Mouse (Mus musculus) liver, postnatal 0 days (tissue): ENCODE measurements around the gene Sct. TPM values are rescaled to one million over a fixed set of nuclear protein-coding genes. Genes with fewer than 3 reads are reported as not detected.

ENCODE experiments used
- ATAC-seq: fragments of 200-750 bp; cut with Nextera tagmentation; 2 replicates; pipeline ENCODE4 v1.8.0; 2017; ENCODE audit warnings: mild to moderate bottlenecking, moderate library complexity
- DNase-seq: peaks from one replicate; pipeline ENCODE4 v3.0.0-alpha.2; 2016
- H3K27ac ChIP-seq: fragments of 300-500 bp; sonication (generic); 2 replicates; pipeline ENCODE4 v1.5.1; 2014; ENCODE audit warnings: antibody characterized with exemption, moderate library complexity, mild to moderate bottlenecking, low read depth
- H3K27me3 ChIP-seq: fragments of 300-500 bp; sonication (generic); 2 replicates; pipeline ENCODE4 v1.6.1; 2014; ENCODE audit warnings: low read length, control low read depth, mixed read lengths; ENCODE audit not compliant: insufficient read depth
- H3K36me3 ChIP-seq: fragments of 300-500 bp; sonication (generic); replicated peaks from 2 replicates; pipeline ENCODE4 v1.6.1; 2014; ENCODE audit warnings: mild to moderate bottlenecking, control low read depth, low read length, moderate library complexity, mixed read lengths; ENCODE audit not compliant: insufficient read depth
- H3K4me1 ChIP-seq: fragments of 300-500 bp; sonication (generic); 2 replicates; pipeline ENCODE4 v1.6.1; 2014; ENCODE audit warnings: antibody characterized with exemption, mild to moderate bottlenecking, control low read depth; ENCODE audit not compliant: insufficient read depth
- H3K4me2 ChIP-seq: fragments of 300-500 bp; sonication (generic); 2 replicates; pipeline ENCODE4 v1.6.1; 2014; ENCODE audit warnings: low read depth, mild to moderate bottlenecking, low read length, moderate library complexity, mixed read lengths
- H3K4me3 ChIP-seq: fragments of 300-500 bp; sonication (generic); 2 replicates; pipeline ENCODE4 v1.5.1; 2014; ENCODE audit warnings: low read depth, low read length
- H3K9ac ChIP-seq: fragments of 300-500 bp; sonication (generic); replicated peaks from 2 replicates; pipeline ENCODE4 v1.6.1; 2014; ENCODE audit warnings: mild to moderate bottlenecking, moderate library complexity
- H3K9me3 ChIP-seq: fragments of 300-500 bp; sonication (generic); 2 replicates; pipeline ENCODE4 v1.6.1; 2016; ENCODE audit warnings: mild to moderate bottlenecking, control low read depth, low read length, mixed read lengths
- CTCF ChIP-seq: sonication (generic); IDR thresholded peaks from 2 replicates; pipeline ENCODE4 v1.5.1; 2016; ENCODE audit warnings: antibody characterized with exemption, low read depth
- EP300 ChIP-seq: IDR thresholded peaks from 2 replicates; pipeline ENCODE4 v1.6.1; 2016; ENCODE audit warnings: antibody characterized with exemption, low read depth, mild to moderate bottlenecking
- WGBS: fragments of 180-500 bp; shearing (Covaris S2); extraction: QIAGEN DNeasy Blood & Tissue Kit; methylation state at CpG from one replicate; pipeline ENCODE4 v1.1.7; 2014; ENCODE audit not compliant: insufficient replicate concordance; 5-methylcytosine and 5-hydroxymethylcytosine counted together
- polyA plus RNA-seq: library from polyadenylated mRNA; unstranded; fragments of >200 nt; fragmentation: Nextera tagmentation; extraction: Ambion mirVana; gene quantifications from 2 replicates; pipeline ENCODE4 v1.2.1, GENCODE M21; 2015

Sct gene
- polyA plus RNA-seq, 1 experiment from 2014 or later, result not detected

DNA sequence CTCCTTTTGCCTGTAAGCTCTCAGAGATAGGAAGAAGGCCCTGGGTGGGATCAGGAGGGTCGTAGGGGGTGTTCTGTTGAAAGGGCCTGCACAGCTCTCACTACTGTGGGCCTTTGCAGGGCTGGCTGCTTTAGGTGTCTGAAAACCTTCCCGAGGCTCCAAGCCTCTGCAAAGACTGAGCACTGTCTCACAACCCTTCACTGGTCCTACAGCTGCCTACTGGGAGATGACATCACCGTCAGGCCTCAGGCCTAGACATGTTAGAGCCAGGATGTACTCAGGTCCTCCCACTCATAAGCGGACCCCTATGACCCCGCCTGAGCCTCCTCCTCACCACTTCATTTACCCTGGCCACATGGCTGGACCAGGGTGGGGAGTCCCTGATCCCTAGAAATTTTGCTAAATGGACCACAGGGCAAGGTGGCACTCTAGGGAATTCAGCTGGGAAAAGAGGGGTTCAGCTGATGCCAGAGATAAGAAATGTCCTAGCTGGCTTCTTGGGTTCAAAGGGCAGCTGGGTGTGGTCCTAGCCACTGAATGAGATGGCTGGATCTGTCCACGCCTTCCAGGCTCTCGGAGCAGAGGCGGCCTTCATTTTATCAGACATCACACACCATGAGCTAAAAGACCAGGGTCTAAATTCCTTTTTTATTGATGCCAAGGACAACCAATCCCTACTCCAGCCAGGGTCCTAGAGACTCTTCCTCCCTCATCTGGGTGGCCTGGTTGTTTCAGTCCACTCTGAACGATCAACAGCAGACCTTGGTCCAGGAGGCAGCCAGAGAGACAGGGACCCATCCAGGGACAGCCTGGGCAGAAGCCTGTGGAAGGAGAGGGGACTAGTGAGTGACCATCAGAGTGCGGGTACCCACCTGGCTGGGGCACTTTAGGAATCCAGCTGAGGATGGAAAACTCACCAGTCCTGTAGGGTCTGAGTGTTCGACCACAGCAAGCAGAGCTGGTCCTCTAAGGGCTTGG lies 943 bp downstream of the Sct start:
- ATAC-seq, result 0 out of 2 replicates have a peak, but pooled peaks have one; percentile 5
- peaks cover 20% of the 10 kb centered on the region for H3K27me3 ChIP-seq

DNA sequence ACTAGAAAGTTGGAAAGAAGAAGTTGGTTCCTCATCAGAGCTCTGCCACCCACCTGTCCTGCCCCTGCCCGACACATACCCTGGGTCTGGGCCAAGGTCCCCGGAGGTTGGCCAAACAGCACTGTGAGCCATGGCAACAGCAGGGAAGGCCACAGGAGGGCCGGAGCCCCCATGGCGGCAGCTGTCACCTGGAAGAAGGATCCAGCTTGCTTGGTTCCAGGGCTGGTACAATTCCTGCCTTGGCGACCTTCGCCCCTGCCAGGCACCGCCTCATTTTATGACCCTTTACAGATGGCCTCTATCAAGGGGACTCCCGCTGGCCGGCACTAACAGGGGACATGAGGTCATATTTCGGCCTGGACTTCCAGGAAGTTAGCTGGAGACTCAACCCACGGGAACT lies 2.4 kb downstream of the Sct start, which contains the start of gene Cdhr5:
Gene Cdhr5 (minus strand): TSS at position 241 of the 400 bp plus-strand sequence.
- H3K4me3 ChIP-seq, result no peak within 1 kb of the TSS
- DNase-seq, result no peak
- ATAC-seq, result peak; percentile 19; the same call in 1 of the 2 replicates

More for the DNA sequence above, 943 bp downstream of the Sct start:
- H3K27ac ChIP-seq, result no peak overlapping the region
- DNase-seq, result no peak
- H3K9ac ChIP-seq, result no peak overlapping the region
- H3K4me1 ChIP-seq, result peaks cover 8% of the 10 kb centered on the region; the same call in 1 of the 2 replicates
- no peaks in the 10 kb centered on the region for H3K9me3 ChIP-seq
- H3K4me3 ChIP-seq, result no peak overlapping the region
- no peak overlapping the region for H3K4me2 ChIP-seq
- TF ChIP-seq CTCF, result no peak
- WGBS, result 79% methylated on average over 11 of the region's 11 CpGs
- no peaks in the 10 kb centered on the region for H3K36me3 ChIP-seq

DNA sequence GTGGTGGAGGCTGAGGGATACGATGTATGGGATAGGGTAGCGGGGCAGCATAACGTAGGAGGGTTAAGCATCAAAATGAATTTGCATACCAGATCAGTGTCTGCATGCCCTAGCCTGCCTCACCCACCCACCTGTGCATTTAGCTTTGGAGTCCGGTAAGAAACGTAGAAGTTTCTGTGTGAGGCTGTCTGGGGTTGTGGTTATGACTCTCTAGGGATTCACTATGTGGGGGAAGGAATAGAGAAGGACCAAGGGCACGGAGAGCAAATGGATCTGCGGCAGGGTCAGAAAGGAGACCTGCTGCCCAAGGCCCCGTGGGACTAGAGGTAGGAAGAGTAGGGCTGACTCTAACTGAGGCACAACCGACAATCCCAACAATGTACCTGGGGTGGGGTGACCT lies 3.6 kb downstream of the Sct start:
- Histone ChIP-seq H3K9ac (no peak overlapping the region), H3K4me2 (no peak overlapping the region), H3K27ac (no peak overlapping the region), H3K9me3 (no peaks in the 10 kb centered on the region), H3K4me1 (peaks cover 8% of the 10 kb centered on the region; the same call in 1 of the 2 replicates), H3K27me3 (peaks cover 20% of the 10 kb centered on the region), H3K4me3 (no peak overlapping the region), H3K36me3 (no peaks in the 10 kb centered on the region)
- no peak for DNase-seq
- 83% methylated on average over 9 of the region's 9 CpGs for WGBS
- ATAC-seq, result no peak
- TF ChIP-seq CTCF (no peak), EP300 (no peak)

More for the DNA sequence above, 2.4 kb downstream of the Sct start, which contains the start of gene Cdhr5:
- Histone ChIP-seq H3K4me1 (peaks cover 8% of the 10 kb centered on the region; the same call in 1 of the 2 replicates), H3K9ac (no peak within 1 kb of the TSS), H3K36me3 (no peaks in the 10 kb centered on the region), H3K4me2 (no peak within 1 kb of the TSS), H3K27me3 (peaks cover 20% of the 10 kb centered on the region), H3K27ac (no peak within 1 kb of the TSS), H3K9me3 (no peaks in the 10 kb centered on the region)
- TF ChIP-seq EP300 (no peak), CTCF (no peak)
- WGBS, result 74% methylated on average over 11 of the region's 11 CpGs

DNA sequence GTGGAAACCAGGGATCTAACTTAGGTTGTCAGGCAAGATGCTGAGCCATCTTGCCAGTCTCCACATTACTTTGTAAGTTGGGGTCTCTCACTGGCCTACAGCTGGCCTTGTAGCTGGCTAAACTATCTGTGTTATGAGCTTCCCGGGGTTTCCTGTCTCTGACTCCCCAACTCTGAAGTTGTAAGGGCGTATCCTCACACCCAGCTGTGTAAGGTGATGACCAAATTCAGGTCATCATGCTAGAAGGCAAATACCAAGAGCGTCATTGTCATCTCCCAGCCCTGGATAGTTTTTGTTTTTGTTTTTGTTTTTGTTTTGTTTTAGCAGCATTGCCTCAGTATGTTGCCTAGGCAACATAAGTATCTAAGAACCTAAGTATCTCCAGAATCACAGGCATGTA lies 8.3 kb downstream of the Sct start:
- Histone ChIP-seq H3K9ac (no peak overlapping the region), H3K27ac (no peak overlapping the region), H3K4me1 (peaks cover 11% of the 10 kb centered on the region), H3K4me3 (no peak overlapping the region), H3K36me3 (no peaks in the 10 kb centered on the region), H3K27me3 (peaks cover 6% of the 10 kb centered on the region; the same call in 1 of the 2 replicates), H3K9me3 (no peaks in the 10 kb centered on the region), H3K4me2 (no peak overlapping the region)
- TF ChIP-seq CTCF, result no peak
- TF ChIP-seq EP300, result no peak
- ATAC-seq, result no peak
- WGBS, result 71% methylated on average over 3 of the region's 3 CpGs
- no peak for DNase-seq

DNA sequence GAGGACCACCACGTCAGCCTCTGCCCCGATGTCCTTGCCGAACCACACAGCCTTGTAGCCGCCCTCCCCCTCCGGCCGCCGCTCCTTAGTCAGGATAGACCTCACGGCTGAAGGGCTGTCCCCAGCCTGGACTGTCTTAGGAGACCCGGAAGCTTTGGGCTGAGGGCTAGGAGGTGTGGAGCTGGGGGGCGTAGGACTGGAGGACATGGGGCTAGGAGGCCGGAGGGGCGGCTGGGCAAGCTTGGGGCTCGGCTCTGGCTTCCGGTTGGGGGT lies 9.7 kb downstream of the Sct start:
- no peaks in the 10 kb centered on the region for H3K9me3 ChIP-seq
- H3K4me1 ChIP-seq, result peaks cover 25% of the 10 kb centered on the region
- ATAC-seq, result no peak
- WGBS, result 55% methylated on average over 14 of the region's 14 CpGs
- H3K36me3 ChIP-seq, result peaks cover 6% of the 10 kb centered on the region
- H3K4me3 ChIP-seq, result peak overlapping the region; percentile 26
- peaks cover 6% of the 10 kb centered on the region; the same call in 1 of the 2 replicates for H3K27me3 ChIP-seq
- DNase-seq, result no peak
- H3K4me2 ChIP-seq, result peak overlapping the region; percentile 63
- TF ChIP-seq CTCF (no peak), EP300 (no peak)
- H3K27ac ChIP-seq, result peak overlapping the region; percentile 80
- peak overlapping the region; percentile 34; the same call in 1 of the 2 replicates for H3K9ac ChIP-seq

DNA sequence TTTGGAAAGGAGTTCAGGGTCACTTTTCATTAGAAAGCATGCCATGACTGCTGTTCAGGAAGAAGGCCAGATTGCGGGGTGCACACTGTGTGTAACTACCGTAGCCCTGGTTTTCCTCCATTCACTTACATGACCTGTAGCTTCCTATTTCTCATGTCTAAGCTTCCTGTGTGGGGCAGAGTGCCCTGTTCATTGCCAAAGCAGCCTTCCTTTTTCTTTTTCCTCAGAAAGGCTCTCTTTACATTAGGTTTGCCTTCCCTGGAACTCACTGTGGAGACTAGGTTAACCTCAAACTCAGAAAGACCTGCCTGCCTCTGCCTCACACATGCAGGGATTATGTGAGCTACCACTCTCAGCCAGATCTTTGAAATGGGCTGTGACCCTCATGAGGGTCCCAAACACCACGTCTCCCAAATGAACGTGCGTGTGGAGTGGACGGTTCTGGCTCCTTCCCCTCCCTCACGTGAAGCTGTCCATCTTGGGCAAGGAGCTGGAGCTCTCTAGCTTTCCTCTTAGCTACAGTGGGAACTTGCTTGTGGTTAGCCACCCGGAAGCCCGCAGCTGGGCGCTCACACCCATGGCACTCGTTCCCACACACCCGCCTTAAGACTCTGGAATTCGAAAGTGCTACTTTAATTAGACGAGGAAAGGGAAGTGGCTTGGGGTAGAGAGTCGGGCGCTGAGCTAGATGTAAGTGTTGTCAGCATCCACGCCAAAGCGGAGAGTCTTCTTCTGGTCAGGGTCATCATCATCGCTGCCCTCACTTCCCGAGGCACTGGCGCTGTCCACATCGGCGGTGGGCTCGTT lies 10.3 kb downstream of the Sct start:
- no peak for TF ChIP-seq EP300
- no peak for TF ChIP-seq CTCF
- DNase-seq (peak; percentile 39), ATAC-seq (no peak)
- Histone ChIP-seq H3K27ac (peak overlapping the region; percentile 80), H3K9me3 (no peaks in the 10 kb centered on the region), H3K4me2 (peak overlapping the region; percentile 63), H3K36me3 (peaks cover 11% of the 10 kb centered on the region), H3K27me3 (peaks cover 6% of the 10 kb centered on the region; the same call in 1 of the 2 replicates), H3K9ac (peak overlapping the region; percentile 34; the same call in 1 of the 2 replicates), H3K4me3 (peak overlapping the region; percentile 26), H3K4me1 (peaks cover 29% of the 10 kb centered on the region)
- 30% methylated on average over 24 of the region's 24 CpGs for WGBS
